Mouse (Mus musculus) activated CD4-positive, CD25-positive, alpha-beta regulatory T cell, adult 9 weeks (primary cell): ENCODE measurements around the gene Gm5460. TPM values are rescaled to one million over a fixed set of nuclear protein-coding genes. Genes with fewer than 3 reads are reported as not detected.

Experiments used
- polyA plus RNA-seq: library from polyadenylated mRNA; unstranded; fragments of 100-300 nt; shearing (Covaris generic); gene quantifications from one replicate; pipeline ENCODE4 v1.2.1, GENCODE M21; 2017

The Gm5460 gene
- not detected for polyA plus RNA-seq

GRCm38 (mm10) chr14:34016381-34016780, at the start of gene Gm5460:
Gene Gm5460, plus strand, starts transcription at chr14:34016758.

GRCm38 (mm10) chr14:33978604-33979059, 37.9 kb upstream of the Gm5460 start, which contains the start of gene Zfp488:
Gene Zfp488, minus strand, starts transcription at chr14:33978764.

GRCm38 (mm10) chr14:34015063-34015462, 1.5 kb upstream of the Gm5460 start, which contains the start of gene Gm30083:
Gene Gm30083, minus strand, starts transcription at chr14:34015182.

GRCm38 (mm10) chr14:34052516-34052915, 36.0 kb downstream of the Gm5460 start, which contains the start of gene Antxrl:
Gene Antxrl, plus strand, starts transcription at chr14:34052707.

GRCm38 (mm10) chr14:34085731-34086130, 69.2 kb downstream of the Gm5460 start, which contains the start of gene Anxa8:
Gene Anxa8, plus strand, starts transcription at chr14:34085981.

Other genes with a start within 250 kb of the Gm5460 start
- gene Gdf10, start 93.2 kb upstream of the Gm5460 start, polyA plus RNA-seq, result not detected
- not detected for gene Gdf2, start 75.7 kb upstream of the Gm5460 start, polyA plus RNA-seq
- not detected for gene Rbp3, start 62.8 kb upstream of the Gm5460 start, polyA plus RNA-seq
- not detected for gene Zfp488, start 38.0 kb upstream of the Gm5460 start, polyA plus RNA-seq
- not detected for gene Gm30083, start 1.6 kb upstream of the Gm5460 start, polyA plus RNA-seq
- not detected for gene Antxrl, start 35.9 kb downstream of the Gm5460 start, polyA plus RNA-seq
- not detected for gene Anxa8, start 69.2 kb downstream of the Gm5460 start, polyA plus RNA-seq
- not detected for gene A630023A22Rik, start 86.0 kb downstream of the Gm5460 start, polyA plus RNA-seq
- gene Npy4r, start 135.7 kb downstream of the Gm5460 start, polyA plus RNA-seq, result not detected
- gene Gprin2, start 184.9 kb downstream of the Gm5460 start, polyA plus RNA-seq, result not detected
- not detected for gene Syt15, start 202.8 kb downstream of the Gm5460 start, polyA plus RNA-seq